Mouse (Mus musculus): ENCODE data around the gene D630023F18Rik.
A peak's percentile ranks its signal among the peaks of the same experiment; 100 is the strongest.

The D630023F18Rik gene

DNA sequence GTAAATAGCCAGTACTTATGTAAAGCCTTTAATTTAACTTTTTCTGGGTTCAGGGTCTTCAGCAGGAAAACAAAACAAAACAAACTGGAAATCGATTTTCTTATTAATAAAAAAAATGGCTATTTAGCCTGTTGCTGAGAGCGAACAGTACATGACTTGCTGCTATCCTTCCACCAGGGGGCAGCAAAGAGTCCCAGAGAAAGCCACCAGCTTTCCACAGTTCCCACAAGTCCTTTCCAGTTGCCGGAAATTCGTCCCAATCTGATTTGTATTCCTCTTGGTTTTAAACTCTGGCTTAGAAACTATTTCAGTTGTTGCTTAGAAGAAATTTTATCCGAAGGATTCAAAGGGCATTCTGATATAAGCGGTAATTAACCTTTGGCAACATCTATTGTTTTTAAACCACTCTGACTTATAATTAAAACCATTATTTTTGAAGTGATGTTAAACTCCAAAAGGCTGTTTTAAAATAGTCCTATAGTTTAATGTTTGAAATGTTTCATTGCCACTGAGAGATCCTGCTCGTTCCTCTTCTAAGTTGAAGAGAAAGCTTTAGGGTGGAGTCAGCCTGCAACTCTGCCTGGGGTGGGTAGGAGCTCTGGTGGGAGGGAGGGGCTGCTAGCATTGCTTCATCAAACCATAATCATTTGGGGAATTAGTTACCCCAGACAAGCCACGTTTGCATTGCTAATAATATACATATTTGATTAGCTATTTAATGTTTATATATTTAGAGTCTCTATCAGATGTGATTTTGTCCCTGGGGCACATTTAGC lies 10.8 kb downstream of the D630023F18Rik start:
- peak; percentile 84 for DNase-seq (ENCODE audit: low read depth, low spot score)

DNA sequence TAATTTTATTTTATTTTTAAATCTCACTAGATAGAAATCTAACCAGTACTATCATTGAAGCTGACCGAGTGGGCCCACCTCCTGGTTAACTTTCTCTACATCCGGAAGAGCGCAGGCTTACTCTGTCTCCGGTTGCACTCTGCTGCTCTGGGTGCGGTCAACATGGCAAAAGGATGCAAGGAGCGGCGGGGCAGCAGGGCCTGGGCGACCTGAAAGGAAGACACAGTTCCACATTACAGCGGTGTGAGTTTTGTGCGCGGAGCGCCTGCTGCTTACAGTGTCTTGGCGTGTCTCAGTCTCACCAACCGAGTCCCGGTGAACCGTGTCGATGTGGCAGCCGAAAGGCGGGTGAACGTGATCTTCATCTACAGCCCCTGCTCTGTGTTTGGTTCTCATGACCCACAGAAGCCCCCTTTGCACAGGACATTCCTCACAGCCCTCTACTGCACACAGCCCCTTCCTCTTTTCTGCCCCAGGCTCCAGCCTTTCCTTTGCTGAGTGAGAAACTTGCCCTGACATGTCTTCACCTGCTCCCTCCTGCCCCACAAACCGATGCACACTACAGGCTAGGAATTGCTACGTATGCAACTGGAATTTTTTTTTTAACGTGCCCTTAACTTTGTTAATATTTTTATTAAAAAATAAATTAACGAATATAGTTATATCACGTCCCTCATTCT lies 13.1 kb downstream of the D630023F18Rik start:
- DNase-seq (ENCODE audit: low read depth, low spot score), result no peak

DNA sequence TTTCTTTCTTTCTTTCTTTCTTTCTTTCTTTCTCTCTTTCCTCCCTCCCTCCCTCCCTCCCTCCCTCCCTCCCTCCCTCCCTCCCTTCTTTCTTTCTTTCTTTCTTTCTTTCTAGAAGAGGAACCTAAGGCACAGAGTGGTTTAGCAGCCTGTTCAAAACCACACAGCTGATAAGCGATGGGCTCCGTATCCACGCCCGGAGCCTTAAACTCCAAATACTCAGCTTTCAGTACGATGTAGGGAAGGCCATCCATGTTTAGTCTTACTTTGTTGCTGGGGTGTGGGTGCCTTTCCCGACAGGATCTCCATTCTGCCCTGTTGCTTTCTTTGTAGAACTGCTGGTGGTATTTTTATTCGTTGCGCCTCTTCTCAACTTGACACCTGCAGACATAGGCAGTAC lies 13.8 kb downstream of the D630023F18Rik start:
- no peak for DNase-seq (ENCODE audit: low read depth, low spot score)

DNA sequence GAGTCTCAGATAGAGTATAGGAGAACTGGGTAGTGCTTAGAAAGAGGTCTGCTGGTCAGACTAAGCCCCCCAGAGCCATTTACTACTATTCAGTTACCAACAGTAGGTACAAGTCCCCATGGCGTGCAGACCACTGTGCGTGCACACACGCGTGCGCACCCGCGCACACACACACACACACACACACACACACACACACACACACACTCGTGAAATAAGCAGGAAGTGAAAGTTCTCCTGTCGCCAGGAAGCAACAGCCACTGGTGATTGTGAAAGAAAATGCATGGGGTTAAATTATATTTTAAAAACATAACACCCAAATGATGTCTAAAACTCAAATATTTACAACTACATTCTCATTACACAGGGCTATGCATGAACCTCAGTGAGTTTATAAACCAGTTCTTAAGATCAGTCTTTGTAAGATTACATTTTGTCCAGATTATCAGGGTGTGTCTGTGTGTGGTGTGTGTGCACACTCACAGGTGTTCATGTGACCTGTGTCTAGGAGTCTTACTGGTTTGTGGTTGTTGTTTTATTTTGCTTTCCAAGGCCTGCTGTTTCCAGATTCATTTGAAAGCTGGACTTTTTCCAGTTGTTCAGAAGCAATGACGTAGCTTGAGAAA lies 15.2 kb downstream of the D630023F18Rik start:
- DNase-seq (ENCODE audit: low read depth, low spot score), result no peak

DNA sequence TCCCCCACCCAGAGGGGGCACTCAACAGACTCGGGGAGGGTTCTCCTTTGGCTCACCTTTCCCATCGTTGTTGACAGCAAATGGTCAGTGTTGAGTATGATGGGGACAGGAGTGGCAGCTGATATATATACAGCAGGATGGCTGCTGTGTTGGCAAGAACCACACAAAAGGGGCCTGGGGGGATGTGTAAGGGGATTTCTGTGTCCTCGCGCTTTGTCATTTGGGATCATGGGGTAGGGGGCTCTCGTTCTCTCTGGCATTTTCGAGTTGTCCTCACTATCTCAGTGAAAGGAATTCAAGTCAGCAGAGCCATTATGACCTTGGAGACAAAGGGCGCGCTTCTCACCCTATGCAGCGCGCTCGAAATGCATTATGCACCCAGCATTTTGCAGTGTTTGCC lies 19.7 kb downstream of the D630023F18Rik start, which contains the start of gene Cryga:
TSS of gene Cryga (minus strand) at position 101 of the 400 bp plus-strand sequence.
- no peak for DNase-seq (ENCODE audit: low read depth, low spot score)

DNA sequence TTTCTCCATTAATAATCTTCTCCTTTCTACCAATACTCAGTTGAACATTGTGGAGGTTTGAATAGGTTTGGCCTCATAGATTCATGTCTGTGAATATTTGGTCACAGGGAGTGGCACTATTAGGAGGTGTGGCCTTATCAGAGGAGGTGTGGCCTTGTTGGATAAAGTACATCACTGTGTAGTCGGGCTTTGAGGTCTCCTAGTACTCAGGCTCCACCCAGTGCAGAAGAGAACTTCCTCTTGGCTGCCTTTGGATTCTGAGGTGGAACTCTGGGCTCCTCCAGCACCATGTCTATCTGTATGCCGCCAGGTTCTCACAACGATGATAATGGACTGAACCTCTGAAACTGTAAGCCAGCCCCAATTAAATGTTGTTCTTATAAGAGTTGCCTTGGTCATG lies 26.1 kb downstream of the D630023F18Rik start:
- DNase-seq (ENCODE audit: low read depth, low spot score), result no peak

DNA sequence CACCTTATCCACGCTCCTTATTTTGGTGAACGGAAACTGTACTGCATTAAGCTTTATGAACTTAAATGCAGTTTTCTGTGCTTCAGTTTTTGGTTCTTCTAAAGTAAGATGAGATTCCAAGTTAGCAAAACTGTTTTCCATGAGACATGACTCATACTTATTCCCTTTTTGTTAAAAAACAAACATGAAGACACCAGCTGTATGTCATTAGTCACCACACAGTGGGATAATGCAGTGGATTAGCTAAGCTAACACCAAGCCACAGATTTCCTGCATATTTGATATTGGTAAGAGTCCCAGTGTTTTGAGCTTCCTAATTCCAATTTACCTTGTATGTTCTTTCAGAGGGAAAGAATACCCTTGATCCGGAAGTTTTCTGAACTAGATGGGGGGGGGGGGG lies 31.4 kb downstream of the D630023F18Rik start:
- no peak for DNase-seq (ENCODE audit: low read depth, low spot score)

DNA sequence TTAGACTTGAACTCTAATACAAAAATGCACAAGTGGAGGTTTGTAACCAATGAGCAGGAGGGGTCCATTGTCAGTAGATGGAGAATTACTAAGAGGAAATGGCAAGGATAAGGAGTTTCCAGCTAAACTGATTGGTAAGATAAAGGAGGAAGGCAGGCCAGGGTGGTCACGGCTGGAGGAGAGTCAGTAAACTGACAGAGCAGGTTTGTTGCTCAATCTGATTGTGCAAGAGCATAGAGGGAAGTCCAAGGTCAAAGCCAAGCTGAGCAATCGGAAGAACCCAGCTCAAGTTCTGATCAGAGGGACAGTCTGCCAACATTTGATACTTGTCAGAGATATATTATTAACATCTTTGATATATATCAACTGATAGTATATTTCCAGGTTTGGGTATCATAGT lies 32.6 kb downstream of the D630023F18Rik start:
- DNase-seq (ENCODE audit: low read depth, low spot score), result no peak

DNA sequence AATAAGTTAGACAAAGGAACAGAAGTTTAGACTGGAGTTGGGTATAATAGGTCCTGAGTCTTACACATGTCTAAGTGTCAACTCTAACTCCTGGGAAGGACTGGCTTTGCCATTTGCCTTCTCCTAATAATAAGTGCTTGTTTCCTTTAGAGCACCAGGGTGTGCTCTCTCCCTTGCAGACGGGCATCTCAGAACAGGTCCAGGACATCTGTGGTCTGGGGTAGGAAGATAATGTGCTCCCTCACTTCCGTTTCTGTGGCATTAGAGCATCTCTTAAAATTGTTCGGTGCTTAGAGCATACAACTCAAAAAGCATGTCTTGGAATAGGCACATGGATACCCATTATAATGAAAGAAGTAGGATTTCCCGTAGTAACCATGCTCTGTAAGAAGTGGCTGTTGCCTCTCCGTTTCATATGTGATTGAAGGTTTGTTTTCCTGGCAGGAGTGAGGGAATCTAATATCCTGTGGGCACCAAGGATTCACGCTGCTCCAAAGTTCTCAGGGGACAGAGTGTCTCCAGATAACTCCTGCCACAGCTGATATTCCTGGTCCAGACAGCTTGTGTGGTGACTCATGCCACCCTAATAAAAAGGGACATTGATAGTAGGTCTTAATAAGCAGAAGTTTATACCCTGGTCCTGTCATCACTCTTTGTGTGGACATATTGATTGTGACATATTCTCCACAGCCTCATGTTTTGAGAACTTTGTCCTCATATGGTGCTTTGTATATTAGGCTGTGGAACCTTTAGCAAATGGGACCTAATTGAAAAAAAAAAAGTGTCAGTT lies 34.3 kb downstream of the D630023F18Rik start:
- no peak for DNase-seq (ENCODE audit: low read depth, low spot score)

DNA sequence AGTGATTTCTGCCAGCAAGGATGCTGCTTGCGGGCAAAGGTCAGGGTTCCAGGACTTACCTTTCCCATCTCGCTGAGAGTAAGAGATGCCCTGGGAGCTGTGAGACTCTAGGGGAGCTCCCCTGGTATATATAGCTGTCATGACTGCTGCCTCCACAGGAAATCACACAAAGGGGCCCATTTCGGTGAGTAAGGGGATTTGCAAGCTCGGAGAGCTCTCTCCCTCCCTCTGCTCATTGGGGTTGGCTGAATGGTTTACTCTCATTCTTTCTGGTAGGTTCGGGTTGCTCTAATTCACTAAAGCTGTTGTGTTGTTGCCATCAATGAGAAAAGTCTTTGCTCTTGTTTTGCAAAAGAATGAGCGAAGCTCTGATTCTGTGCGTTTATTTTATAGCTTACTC lies 40.8 kb downstream of the D630023F18Rik start, which contains the start of gene Crygb:
TSS of gene Crygb (minus strand) at position 101 of the 400 bp plus-strand sequence.
- DNase-seq (ENCODE audit: low read depth, low spot score), result no peak

DNA sequence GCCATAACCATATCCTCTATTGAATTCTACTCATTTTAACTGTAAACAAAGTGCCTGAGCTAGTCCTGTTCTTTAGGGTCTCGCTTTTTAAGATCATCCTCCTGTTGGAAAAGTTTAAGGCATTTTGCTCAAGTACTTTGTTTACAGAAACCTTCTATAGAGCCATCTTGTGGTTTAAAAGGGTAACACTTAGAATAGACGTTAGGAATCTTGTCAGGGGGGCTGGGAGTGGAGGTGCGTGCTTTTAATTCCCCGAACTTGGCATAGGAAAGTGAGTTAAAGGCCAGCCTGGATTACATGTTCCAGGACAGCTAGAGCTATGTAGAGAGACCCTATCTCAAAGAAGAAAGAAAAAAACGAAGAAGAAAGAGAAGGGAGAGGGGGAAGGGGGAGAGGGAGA lies 47.4 kb downstream of the D630023F18Rik start:
- no peak for DNase-seq (ENCODE audit: low read depth, low spot score)

DNA sequence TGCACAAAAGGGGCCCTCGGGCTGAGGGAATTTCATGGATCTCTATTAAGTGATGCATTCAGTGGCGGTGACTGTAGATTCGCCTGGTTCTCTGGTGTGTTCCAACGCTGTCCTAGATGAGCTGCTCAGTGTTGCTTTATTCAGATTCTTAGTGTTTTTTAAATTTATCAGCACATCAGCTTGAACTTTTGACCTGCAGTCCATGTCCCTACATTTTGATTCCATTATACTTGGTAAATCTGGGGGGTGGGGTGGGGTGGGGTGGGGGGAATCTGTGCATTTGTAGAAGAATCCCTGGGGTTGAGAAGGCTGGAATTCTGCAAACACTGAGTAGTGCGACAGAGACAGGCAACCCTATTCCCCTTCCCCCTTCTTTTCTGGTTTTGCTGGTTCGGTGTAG lies 49.4 kb downstream of the D630023F18Rik start, which contains the start of gene Crygc:
TSS of gene Crygc (minus strand) at position 101 of the 400 bp plus-strand sequence.
- no peak for DNase-seq (ENCODE audit: low read depth, low spot score)

DNA sequence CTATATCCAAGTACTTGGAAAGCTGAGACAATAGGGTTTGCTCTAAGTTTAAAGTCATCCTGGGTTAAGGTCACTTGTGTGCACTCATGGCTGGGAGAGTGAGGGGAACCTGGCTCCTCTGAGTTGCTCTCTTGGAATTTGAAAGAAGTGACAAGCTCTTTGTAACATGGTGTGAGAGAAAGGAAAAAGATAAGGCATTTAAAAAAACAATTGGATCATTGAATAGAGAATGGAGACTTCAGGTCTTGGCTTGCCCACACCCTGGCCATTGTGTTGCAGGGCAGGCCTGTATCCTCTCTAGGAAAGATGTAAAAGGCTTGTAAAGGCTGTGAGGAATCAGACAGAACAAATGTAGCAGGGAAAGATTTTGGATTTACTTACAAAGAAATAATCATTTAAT lies 55.2 kb downstream of the D630023F18Rik start:
- DNase-seq (ENCODE audit: low read depth, low spot score), result no peak

DNA sequence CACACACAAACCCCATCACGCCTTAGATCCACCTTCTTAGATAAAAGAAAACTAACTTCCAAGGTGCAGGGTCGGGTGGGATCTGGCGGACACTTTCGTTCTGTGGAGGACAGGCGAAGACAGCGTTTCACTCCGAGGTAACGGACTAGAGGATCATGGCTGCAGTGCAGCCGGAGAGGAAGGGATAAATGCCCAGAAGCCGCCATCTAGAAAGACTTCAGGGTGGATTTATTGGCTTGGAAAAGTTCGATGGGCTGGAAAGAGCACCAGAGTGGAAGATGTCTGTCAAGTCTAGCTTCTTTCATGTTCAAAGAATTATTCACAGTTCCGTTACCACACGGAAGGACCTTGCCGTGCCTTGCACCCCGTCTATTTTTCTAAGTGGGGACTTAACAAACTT lies 58.8 kb downstream of the D630023F18Rik start:
- no peak for DNase-seq (ENCODE audit: low read depth, low spot score)

DNA sequence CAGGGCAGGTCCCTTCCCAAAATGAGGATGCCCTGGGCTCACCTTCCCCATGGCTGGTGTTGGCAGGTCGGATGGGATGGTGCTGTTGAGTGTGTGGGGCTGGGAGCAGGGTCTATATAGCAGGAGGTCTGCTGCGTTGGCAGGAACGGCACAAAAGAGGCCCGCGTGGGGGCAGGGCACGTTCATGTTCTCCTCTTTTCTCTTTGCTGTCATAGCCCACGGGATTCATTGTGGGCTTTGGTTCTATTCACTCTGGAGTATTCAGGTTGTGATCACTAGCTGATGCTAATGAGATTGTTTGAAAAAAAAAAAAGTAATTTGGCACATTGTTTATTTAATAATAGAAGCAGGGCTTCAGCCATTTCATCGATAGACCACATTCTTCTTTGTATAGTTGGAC lies 59.7 kb downstream of the D630023F18Rik start, which contains the start of gene Crygd:
TSS of gene Crygd (minus strand) at position 101 of the 400 bp plus-strand sequence.
- DNase-seq (ENCODE audit: low read depth, low spot score), result no peak

Measured in retina, postnatal 7 days (tissue).